Mouse (Mus musculus): ENCODE measurements around the gene Gpr4. TPM values are rescaled to one million over a fixed set of nuclear protein-coding genes. Genes with fewer than 3 reads are reported as not detected.

Gpr4 gene
- total and polyA plus RNA-seq, 2 experiments from 2014 or later: 2.2 to 5.9 TPM

- H3K27ac ChIP-seq (ENCODE audit: low read depth, low read length): peak overlapping the region; percentile 81
- peak overlapping the region; percentile 81 for H3K9ac ChIP-seq
- H3K4me2 ChIP-seq (ENCODE audit: low read depth): peak overlapping the region; percentile 56
- WGBS: 3% methylated on average over 19 of the region's 21 CpGs
- peaks cover 18% of the 10 kb centered on the region for H3K4me1 ChIP-seq (ENCODE audit: insufficient read depth)
- no peak for TF ChIP-seq CTCF (IDR thresholded peaks at IDR 0.05; ENCODE audit: low read depth)
- H3K9me3 ChIP-seq (ENCODE audit: low read length): no peaks in the 10 kb centered on the region
- DNase-seq: no peak
- no peak; the same call in 1 of the 2 replicates for ATAC-seq
- H3K27me3 ChIP-seq (ENCODE audit: insufficient read depth, low read length): peaks cover 5% of the 10 kb centered on the region; the same call in 1 of the 2 replicates
- H3K4me3 ChIP-seq (ENCODE audit: low read depth, low read length): peak overlapping the region; percentile 70
- 0 out of 2 replicates have a peak, but pooled peaks cover 5% of the 10 kb centered on the region for H3K36me3 ChIP-seq (ENCODE audit: insufficient read depth)
These were observed 35.8 kb upstream of the Gpr4 start for GRCm38 (mm10) chr7:19176516-19176947.

- peaks cover 5% of the 10 kb centered on the region; the same call in 1 of the 2 replicates for H3K27me3 ChIP-seq (ENCODE audit: insufficient read depth, low read length)
- peak overlapping the region; percentile 81 for H3K9ac ChIP-seq
- H3K36me3 ChIP-seq (ENCODE audit: insufficient read depth): 0 out of 2 replicates have a peak, but pooled peaks cover 10% of the 10 kb centered on the region
- no peak for TF ChIP-seq CTCF (IDR thresholded peaks at IDR 0.05; ENCODE audit: low read depth)
- peak overlapping the region; percentile 70 for H3K4me3 ChIP-seq (ENCODE audit: low read depth, low read length)
- no peak overlapping the region for H3K27ac ChIP-seq (ENCODE audit: low read depth, low read length)
- peaks cover 14% of the 10 kb centered on the region for H3K4me1 ChIP-seq (ENCODE audit: insufficient read depth)
- DNase-seq: no peak
- peak overlapping the region; percentile 56 for H3K4me2 ChIP-seq (ENCODE audit: low read depth)
- no peak for ATAC-seq
- no peaks in the 10 kb centered on the region for H3K9me3 ChIP-seq (ENCODE audit: low read length)
- 71% methylated on average over 7 of the region's 7 CpGs for WGBS
These were observed 35.1 kb upstream of the Gpr4 start for GRCm38 (mm10) chr7:19177216-19177615.

GRCm38 (mm10) chr7:19178035-19178434 is 34.3 kb upstream of the Gpr4 start:
- Histone ChIP-seq H3K4me1 (ENCODE audit: insufficient read depth) (peaks cover 7% of the 10 kb centered on the region; the same call in 1 of the 2 replicates), H3K36me3 (ENCODE audit: insufficient read depth) (0 out of 2 replicates have a peak, but pooled peaks cover 18% of the 10 kb centered on the region), H3K9ac (peak overlapping the region; percentile 18), H3K27ac (ENCODE audit: low read depth, low read length) (no peak overlapping the region), H3K4me3 (ENCODE audit: low read depth, low read length) (peak overlapping the region; percentile 70), H3K9me3 (ENCODE audit: low read length) (no peaks in the 10 kb centered on the region), H3K4me2 (ENCODE audit: low read depth) (peak overlapping the region; percentile 56), H3K27me3 (ENCODE audit: insufficient read depth, low read length) (peaks cover 5% of the 10 kb centered on the region; the same call in 1 of the 2 replicates)
- 9% methylated on average over 16 of the region's 18 CpGs for WGBS
- ATAC-seq (no peak), DNase-seq (no peak)
- TF ChIP-seq CTCF (IDR thresholded peaks at IDR 0.05; ENCODE audit: low read depth): no peak

- ATAC-seq: no peak
These were observed 33.8 kb upstream of the Gpr4 start for GRCm38 (mm10) chr7:19178443-19179092.

GRCm38 (mm10) chr7:19179173-19179572 is 33.2 kb upstream of the Gpr4 start:
- peak; percentile 75 for DNase-seq
- Histone ChIP-seq H3K4me1 (ENCODE audit: insufficient read depth) (peaks cover 7% of the 10 kb centered on the region; the same call in 1 of the 2 replicates), H3K36me3 (ENCODE audit: insufficient read depth) (peaks cover 24% of the 10 kb centered on the region), H3K9me3 (ENCODE audit: low read length) (no peaks in the 10 kb centered on the region), H3K27me3 (ENCODE audit: insufficient read depth, low read length) (peaks cover 5% of the 10 kb centered on the region; the same call in 1 of the 2 replicates), H3K4me3 (ENCODE audit: low read depth, low read length) (peak overlapping the region; percentile 70), H3K4me2 (ENCODE audit: low read depth) (peak overlapping the region; percentile 56), H3K9ac (peak overlapping the region; percentile 39), H3K27ac (ENCODE audit: low read depth, low read length) (no peak overlapping the region)
- WGBS: 7% methylated on average over 28 of the region's 32 CpGs
- ATAC-seq: no peak
- peak; percentile 82 for TF ChIP-seq CTCF (IDR thresholded peaks at IDR 0.05; ENCODE audit: low read depth)

More at GRCm38 (mm10) chr7:19178443-19179092, 33.8 kb upstream of the Gpr4 start:
- peak overlapping the region; percentile 56 for H3K4me2 ChIP-seq (ENCODE audit: low read depth)
- H3K9me3 ChIP-seq (ENCODE audit: low read length): no peaks in the 10 kb centered on the region
- H3K4me1 ChIP-seq (ENCODE audit: insufficient read depth): peaks cover 7% of the 10 kb centered on the region; the same call in 1 of the 2 replicates
- peaks cover 5% of the 10 kb centered on the region; the same call in 1 of the 2 replicates for H3K27me3 ChIP-seq (ENCODE audit: insufficient read depth, low read length)
- peak; percentile 89 for TF ChIP-seq CTCF (IDR thresholded peaks at IDR 0.05; ENCODE audit: low read depth)
- no peak overlapping the region for H3K27ac ChIP-seq (ENCODE audit: low read depth, low read length)
- 8% methylated on average over 27 of the region's 27 CpGs for WGBS
- H3K9ac ChIP-seq: peak overlapping the region; percentile 39; the same call in 1 of the 2 replicates
- peaks cover 19% of the 10 kb centered on the region for H3K36me3 ChIP-seq (ENCODE audit: insufficient read depth)
- peak overlapping the region; percentile 70 for H3K4me3 ChIP-seq (ENCODE audit: low read depth, low read length)
- DNase-seq: peak; percentile 86

- ATAC-seq (no peak), DNase-seq (no peak)
- Histone ChIP-seq H3K4me3 (ENCODE audit: low read depth, low read length) (peak overlapping the region; percentile 70; the same call in 1 of the 2 replicates), H3K9me3 (ENCODE audit: low read length) (no peaks in the 10 kb centered on the region), H3K36me3 (ENCODE audit: insufficient read depth) (peaks cover 24% of the 10 kb centered on the region), H3K27me3 (ENCODE audit: insufficient read depth, low read length) (peaks cover 5% of the 10 kb centered on the region; the same call in 1 of the 2 replicates), H3K27ac (ENCODE audit: low read depth, low read length) (no peak overlapping the region), H3K4me2 (ENCODE audit: low read depth) (peak overlapping the region; percentile 56), H3K9ac (peak overlapping the region; percentile 39; the same call in 1 of the 2 replicates), H3K4me1 (ENCODE audit: insufficient read depth) (peaks cover 7% of the 10 kb centered on the region; the same call in 1 of the 2 replicates)
- TF ChIP-seq CTCF (IDR thresholded peaks at IDR 0.05; ENCODE audit: low read depth): no peak
- 48% methylated on average over 6 of the region's 6 CpGs for WGBS
These were observed 32.4 kb upstream of the Gpr4 start for GRCm38 (mm10) chr7:19179936-19180335.
